Mouse (Mus musculus) heart, postnatal 0 days (tissue): ENCODE data around the gene Nup205. TPM values are rescaled to one million over a fixed set of nuclear protein-coding genes. Genes with fewer than 3 reads are reported as not detected.

Source experiments
- ATAC-seq: fragments of 200-750 bp; cut with Nextera tagmentation; 2 replicates; pipeline ENCODE4 v1.8.0; 2017; ENCODE audit warnings: low read depth, moderate number of reproducible peaks, moderate library complexity; ENCODE audit not compliant: insufficient read depth
- DNase-seq: peaks from one replicate; pipeline ENCODE4 v3.0.0-alpha.2; 2016; ENCODE audit warnings: low spot score
- H3K27ac ChIP-seq: fragments of 300-500 bp; sonication (generic); 2 replicates; pipeline ENCODE4 v1.5.1; 2014; ENCODE audit warnings: low read depth, mild to moderate bottlenecking
- H3K27me3 ChIP-seq: fragments of 300-500 bp; sonication (generic); 2 replicates; pipeline ENCODE4 v1.6.1; 2014; ENCODE audit warnings: low read length, mixed read lengths; ENCODE audit not compliant: control insufficient read depth, insufficient read depth
- H3K36me3 ChIP-seq: fragments of 300-500 bp; sonication (generic); replicated peaks from 2 replicates; pipeline ENCODE4 v1.6.1; 2014; ENCODE audit warnings: low read length, mixed read lengths; ENCODE audit not compliant: control insufficient read depth, insufficient read depth
- H3K4me1 ChIP-seq: fragments of 300-500 bp; sonication (generic); 2 replicates; pipeline ENCODE4 v1.6.1; 2014; ENCODE audit warnings: antibody characterized with exemption; ENCODE audit not compliant: control insufficient read depth, insufficient read depth
- H3K4me2 ChIP-seq: fragments of 300-500 bp; sonication (generic); 2 replicates; pipeline ENCODE4 v1.6.1; 2014; ENCODE audit warnings: low read depth, mild to moderate bottlenecking, low read length, moderate library complexity
- H3K4me3 ChIP-seq: fragments of 300-500 bp; sonication (generic); 2 replicates; pipeline ENCODE4 v1.5.1; 2014; ENCODE audit warnings: low read depth, low read length
- H3K9ac ChIP-seq: fragments of 300-500 bp; sonication (generic); replicated peaks from 2 replicates; pipeline ENCODE4 v1.6.1; 2014; ENCODE audit warnings: low read depth, low read length, mixed read lengths
- H3K9me3 ChIP-seq: fragments of 300-500 bp; sonication (generic); replicated peaks from 2 replicates; pipeline ENCODE4 v1.6.1; 2016; ENCODE audit warnings: low read length; ENCODE audit not compliant: control insufficient read depth
- CTCF ChIP-seq: IDR thresholded peaks from 2 replicates; pipeline ENCODE4 v1.5.1; 2016; ENCODE audit warnings: antibody characterized with exemption, control low read depth, low read depth
- EP300 ChIP-seq: IDR thresholded peaks from 2 replicates; pipeline ENCODE4 v1.6.1; 2016; ENCODE audit warnings: antibody characterized with exemption, low read depth
- whole genome bisulfite sequencing: fragments of 180-500 bp; shearing (Covaris S2); extraction: QIAGEN DNeasy Blood & Tissue Kit; methylation state at CpG from one replicate; pipeline ENCODE4 v1.1.7; 2014; 5-methylcytosine and 5-hydroxymethylcytosine counted together
- polyA plus RNA-seq: library from polyadenylated mRNA; unstranded; fragments of >200 nt; fragmentation: Nextera tagmentation; extraction: Ambion mirVana; gene quantifications from 2 replicates; pipeline ENCODE4 v1.2.1, GENCODE M21; 2015
- total RNA-seq: library from RNA; depleted of rRNA; stranded (reverse); fragments of >200 nt; gene quantifications from 2 replicates; pipeline ENCODE4 v1.2.3, GENCODE M21; 2014; ENCODE audit warnings: low replicate concordance

The Nup205 gene
- total and polyA plus RNA-seq, 2 experiments from 2014 or later = 7.1 to 34.6 TPM

DNA sequence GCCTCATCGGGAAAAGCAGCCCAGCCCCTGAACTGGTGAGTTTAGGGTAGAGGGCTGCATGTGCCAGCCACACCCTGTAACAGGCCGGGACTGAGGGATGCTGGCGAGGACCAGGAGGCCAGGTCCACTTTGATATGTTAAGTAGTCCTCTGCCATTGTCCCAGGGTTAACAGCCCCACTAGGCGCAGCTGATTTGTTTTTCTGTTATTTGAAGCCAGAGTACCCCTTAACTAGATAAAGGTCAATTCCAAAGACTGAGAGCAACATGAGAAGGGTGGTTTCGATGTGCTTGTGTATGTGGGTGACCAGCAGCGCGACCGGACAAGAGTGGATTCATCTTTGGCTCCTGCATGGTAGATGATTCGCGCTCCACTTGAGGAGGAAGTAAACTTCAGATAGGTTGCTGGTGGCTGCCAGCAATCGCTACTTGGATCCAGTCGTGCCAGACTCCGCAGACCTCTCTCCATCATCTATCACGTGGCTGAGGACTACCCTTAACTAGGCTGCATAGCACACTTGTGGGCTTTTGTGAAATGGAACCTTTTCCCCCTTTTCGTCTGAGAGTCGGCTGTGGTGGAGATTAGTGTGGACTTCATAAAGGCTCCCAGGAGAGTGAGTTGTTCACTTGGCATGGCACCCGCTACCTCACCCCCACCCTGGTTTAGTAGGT is 74.7 kb downstream of the Nup205 start:
- no peak overlapping the region for H3K4me3 ChIP-seq
- no peaks in the 10 kb centered on the region for H3K9me3 ChIP-seq
- 0 out of 2 replicates have a peak overlapping the region, but pooled peaks have one; percentile 10 for H3K4me2 ChIP-seq
- no peak for TF ChIP-seq CTCF
- no peak for TF ChIP-seq EP300
- peaks cover 3% of the 10 kb centered on the region; the same call in 1 of the 2 replicates for H3K36me3 ChIP-seq
- ATAC-seq = no peak
- H3K27me3 ChIP-seq = no peaks in the 10 kb centered on the region
- 0 out of 2 replicates have a peak overlapping the region, but pooled peaks have one; percentile 76 for H3K9ac ChIP-seq
- DNase-seq = no peak
- peak overlapping the region; percentile 94; the same call in 1 of the 2 replicates for H3K27ac ChIP-seq
- peaks cover 36% of the 10 kb centered on the region for H3K4me1 ChIP-seq
- 62% methylated on average over 17 of the region's 17 CpGs for WGBS

DNA sequence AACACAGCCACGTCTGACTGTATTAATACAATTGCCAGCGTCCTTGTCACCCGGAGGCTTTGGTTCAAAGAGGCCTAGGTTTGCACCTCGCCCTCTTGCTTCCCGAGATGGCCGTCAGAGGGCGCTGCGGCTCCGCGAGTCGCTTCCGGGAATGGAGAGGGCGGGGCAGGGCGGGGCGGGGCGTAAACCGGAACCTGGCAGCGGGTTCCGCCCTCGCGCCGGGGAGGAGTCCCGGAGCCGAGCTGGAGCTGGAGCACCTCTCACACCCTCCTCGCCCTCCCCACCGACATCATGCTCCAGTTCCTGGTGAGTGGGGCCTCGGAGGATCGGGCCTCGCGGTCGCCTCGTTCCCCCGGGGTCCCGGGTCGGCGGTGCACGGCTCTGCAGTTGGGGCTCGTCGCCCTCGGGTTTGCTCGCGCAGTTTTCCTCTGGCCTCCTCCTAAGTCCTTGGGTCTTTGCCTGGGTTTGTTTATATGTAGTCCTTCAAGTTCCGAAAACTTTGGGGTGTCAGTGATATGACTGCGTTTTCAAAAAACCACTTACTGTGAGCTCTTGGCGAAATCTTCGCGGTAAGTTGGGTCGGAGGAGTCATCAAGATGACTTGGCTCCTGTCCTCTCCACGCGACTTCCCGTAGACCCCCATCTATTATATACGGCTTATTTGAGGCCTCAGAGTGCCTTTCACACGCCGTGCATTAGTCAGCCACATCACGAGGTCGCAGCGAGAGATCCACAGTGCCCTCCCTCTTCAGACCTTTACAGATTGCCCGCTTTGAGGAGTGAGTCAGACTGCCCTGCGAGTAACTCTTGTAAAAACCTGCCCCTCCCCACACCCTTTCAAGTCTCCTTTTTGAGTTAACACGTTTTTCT is 75.5 kb downstream of the Nup205 start:
- no peaks in the 10 kb centered on the region for H3K36me3 ChIP-seq
- peak; percentile 89 for DNase-seq
- ATAC-seq = peak; percentile 96
- TF ChIP-seq EP300 (peak; percentile 86), CTCF (peak; percentile 95)
- peaks cover 44% of the 10 kb centered on the region for H3K4me1 ChIP-seq
- H3K27me3 ChIP-seq = no peaks in the 10 kb centered on the region
- WGBS = under 1% methylated on average over 60 of the region's 60 CpGs
- H3K4me3 ChIP-seq = peak overlapping the region; percentile 74
- peak overlapping the region; percentile 76 for H3K9ac ChIP-seq
- H3K27ac ChIP-seq = peak overlapping the region; percentile 94
- H3K9me3 ChIP-seq = no peaks in the 10 kb centered on the region
- H3K4me2 ChIP-seq = peak overlapping the region; percentile 73

DNA sequence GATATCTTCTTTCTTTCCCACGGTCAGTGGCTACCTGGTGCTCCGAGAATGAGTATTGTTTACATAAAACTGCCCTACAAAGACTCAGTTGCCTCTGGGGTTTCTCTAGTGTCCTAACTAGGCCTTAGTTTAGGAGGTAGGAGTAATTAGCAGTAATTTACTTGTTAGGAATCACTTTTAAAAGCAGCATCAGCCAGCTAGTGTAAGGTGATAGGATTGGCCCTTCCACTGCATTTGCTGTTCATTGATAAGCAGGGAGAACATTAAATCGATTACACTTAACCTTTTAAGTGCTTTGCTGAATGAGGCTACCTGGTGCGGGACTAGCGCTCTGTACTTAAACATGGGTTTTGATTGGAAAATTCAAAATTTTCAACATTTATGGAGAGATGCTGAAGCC is 76.3 kb downstream of the Nup205 start:
- H3K4me3 ChIP-seq = peak overlapping the region; percentile 74
- ATAC-seq = no peak
- H3K27ac ChIP-seq = peak overlapping the region; percentile 94
- no peaks in the 10 kb centered on the region for H3K27me3 ChIP-seq
- no peaks in the 10 kb centered on the region for H3K36me3 ChIP-seq
- H3K9me3 ChIP-seq = no peaks in the 10 kb centered on the region
- H3K4me2 ChIP-seq = peak overlapping the region; percentile 73
- H3K9ac ChIP-seq = peak overlapping the region; percentile 76
- TF ChIP-seq CTCF (no peak), EP300 (no peak)
- no peak for DNase-seq
- 41% methylated on average over 5 of the region's 5 CpGs for WGBS
- H3K4me1 ChIP-seq = peaks cover 50% of the 10 kb centered on the region

DNA sequence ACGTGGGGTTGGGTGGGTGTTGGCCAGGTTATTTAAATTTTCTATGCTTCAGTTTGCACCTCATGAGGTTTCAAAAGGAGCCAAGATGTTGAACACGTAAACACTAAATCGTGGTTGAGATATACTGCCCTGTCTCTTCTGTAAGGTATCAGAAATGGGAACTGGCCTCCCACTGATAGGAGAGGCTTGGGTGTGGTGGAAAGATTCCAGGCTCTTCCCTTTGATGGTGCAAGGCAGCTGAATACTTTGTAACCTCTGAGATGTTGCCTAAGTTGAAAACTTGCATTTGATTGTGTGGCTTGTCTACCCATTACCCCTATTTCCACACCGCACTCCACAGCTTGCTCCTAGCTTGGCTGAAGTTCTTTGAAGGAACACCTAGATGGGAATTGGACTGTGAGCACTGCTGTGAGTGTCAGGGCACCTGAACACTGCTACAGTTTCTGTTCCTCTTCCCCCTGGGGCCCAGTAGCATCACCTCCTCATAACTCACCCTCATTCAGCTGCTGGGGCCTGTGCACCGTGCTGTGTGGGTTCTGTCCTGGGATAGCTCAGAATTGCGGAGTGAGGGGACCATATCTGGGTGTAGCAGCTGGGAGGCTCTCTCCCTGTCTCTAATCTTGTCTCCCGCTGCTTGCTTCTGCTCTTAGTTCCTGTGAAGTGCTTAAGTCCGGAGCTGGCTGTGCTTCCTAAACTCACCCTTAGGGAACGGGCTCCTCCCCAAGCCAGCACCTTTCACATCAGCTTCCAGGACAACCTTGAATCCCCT is 77.1 kb downstream of the Nup205 start:
- 21% methylated on average over 9 of the region's 9 CpGs for WGBS
- Histone ChIP-seq H3K4me1 (peaks cover 57% of the 10 kb centered on the region), H3K9me3 (no peaks in the 10 kb centered on the region), H3K4me3 (peak overlapping the region; percentile 74), H3K4me2 (peak overlapping the region; percentile 73), H3K9ac (peak overlapping the region; percentile 76; the same call in 1 of the 2 replicates), H3K27me3 (no peaks in the 10 kb centered on the region), H3K36me3 (no peaks in the 10 kb centered on the region), H3K27ac (peak overlapping the region; percentile 94)
- peak; percentile 34 for DNase-seq
- TF ChIP-seq EP300 (no peak), CTCF (no peak)
- no peak for ATAC-seq

DNA sequence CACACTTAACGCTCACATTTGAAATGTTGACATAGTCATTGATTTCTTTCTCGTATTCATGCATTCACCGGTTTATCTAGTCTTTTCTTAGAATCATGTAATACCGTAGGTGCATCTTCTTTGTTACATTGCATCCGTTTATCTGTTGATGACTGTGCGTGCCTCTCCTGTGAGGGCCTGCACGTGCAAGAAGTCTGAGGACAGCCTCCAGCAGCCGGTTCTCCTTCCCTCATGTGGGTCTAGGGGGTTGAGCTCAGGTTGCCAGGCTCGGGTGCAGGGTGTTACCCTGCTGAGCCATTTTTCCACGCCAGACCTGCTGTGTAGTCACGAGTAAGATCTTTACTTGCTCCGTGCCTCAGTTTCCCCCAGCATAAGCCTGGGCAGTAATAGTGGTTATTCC is 77.8 kb downstream of the Nup205 start:
- H3K4me2 ChIP-seq = peak overlapping the region; percentile 73
- peak overlapping the region; percentile 94 for H3K27ac ChIP-seq
- ATAC-seq (no peak), DNase-seq (no peak)
- no peaks in the 10 kb centered on the region for H3K36me3 ChIP-seq
- no peak for TF ChIP-seq EP300
- TF ChIP-seq CTCF = no peak
- H3K9ac ChIP-seq = peak overlapping the region; percentile 28; the same call in 1 of the 2 replicates
- WGBS = 43% methylated on average over 12 of the region's 12 CpGs
- peak overlapping the region; percentile 74; the same call in 1 of the 2 replicates for H3K4me3 ChIP-seq
- H3K4me1 ChIP-seq = peaks cover 64% of the 10 kb centered on the region
- H3K9me3 ChIP-seq = no peaks in the 10 kb centered on the region
- no peaks in the 10 kb centered on the region for H3K27me3 ChIP-seq
